Mouse (Mus musculus): ENCODE measurements around the gene Setx.

- TF ChIP-seq CTCF (IDR thresholded peaks at IDR 0.05; ENCODE audit: borderline replicate concordance, insufficient read depth, low read depth, low read length): no peak
- peak; percentile 34; the same call in 1 of the 2 replicates for TF ChIP-seq POLR2A (IDR thresholded peaks at IDR 0.05; ENCODE audit: borderline replicate concordance, insufficient read depth, low read length)
Measured at GRCm38 (mm10) chr2:29124936-29125701, 1.1 kb downstream of the Setx start.

Data from cerebellum, adult 2 months (tissue).